Mouse (Mus musculus): ENCODE measurements around the gene Acsl5. TPM values are rescaled to one million over a fixed set of nuclear protein-coding genes. Genes with fewer than 3 reads are reported as not detected.
A peak's percentile ranks its signal among the peaks of the same experiment; 100 is the strongest.

Gene Acsl5
- total RNA-seq, 1 experiment: 17.1 TPM

- H3K27ac ChIP-seq (ENCODE audit: insufficient read depth, low read depth, low read length, poor library complexity, severe bottlenecking): no peak within 1 kb of the TSS
- H3K9ac ChIP-seq (ENCODE audit: insufficient read depth, low read depth, low read length, poor library complexity, severe bottlenecking): peak within 1 kb of the TSS; percentile 94
- H3K4me1 ChIP-seq (ENCODE audit: control insufficient read depth in 2 of 2, insufficient read depth in 2 of 2, low read length in 2 of 2, poor library complexity in 1 of 2): peaks cover 0 to 6% of the 10 kb centered on the region in 2 experiments; a peak in 2 of 4 replicates
- DNase-seq (ENCODE audit: low read depth, low spot score): peak; percentile 47
- peaks cover 6% of the 10 kb centered on the region for H3K36me3 ChIP-seq (ENCODE audit: control insufficient read depth, insufficient read depth, low read length, poor library complexity, severe bottlenecking)
- peak within 1 kb of the TSS; percentile 78 to 92 for H3K4me3 ChIP-seq (ENCODE audit: insufficient read depth in 1 of 2, low read depth in 1 of 2, low read length in 2 of 2, poor library complexity in 1 of 2, severe bottlenecking in 1 of 2)
- in situ Hi-C loops (cut with MboI; ENCODE audit: low sequenced_read_pairs in 2 of 2, unreplicated experiment in 2 of 2): no loop called here
- TF ChIP-seq ZNF384 (IDR thresholded peaks at IDR 0.05; ENCODE audit: low read depth, low read length): no peak
- no peak for TF ChIP-seq CHD2 (IDR thresholded peaks at IDR 0.05; ENCODE audit: low read depth, low read length)
- no peak for TF ChIP-seq MAFK (IDR thresholded peaks at IDR 0.05; ENCODE audit: insufficient read depth, low read depth, low read length)
- no peak for TF ChIP-seq ZC3H11A (IDR thresholded peaks at IDR 0.05; ENCODE audit: borderline replicate concordance, low read depth, low read length)
- no peak for TF ChIP-seq HCFC1 (IDR thresholded peaks at IDR 0.05; ENCODE audit: borderline replicate concordance, insufficient read depth, low read length)
- no peaks in the 10 kb centered on the region for H3K9me3 ChIP-seq (ENCODE audit: control insufficient read depth, insufficient read depth, low read depth, low read length)
Observed at GRCm38 (mm10) chr19:55315452-55316108, 63.8 kb downstream of the Acsl5 start, which contains the start of gene Zdhhc6. Gene Zdhhc6, minus strand, starts transcription at chr19:55316032.

DNA sequence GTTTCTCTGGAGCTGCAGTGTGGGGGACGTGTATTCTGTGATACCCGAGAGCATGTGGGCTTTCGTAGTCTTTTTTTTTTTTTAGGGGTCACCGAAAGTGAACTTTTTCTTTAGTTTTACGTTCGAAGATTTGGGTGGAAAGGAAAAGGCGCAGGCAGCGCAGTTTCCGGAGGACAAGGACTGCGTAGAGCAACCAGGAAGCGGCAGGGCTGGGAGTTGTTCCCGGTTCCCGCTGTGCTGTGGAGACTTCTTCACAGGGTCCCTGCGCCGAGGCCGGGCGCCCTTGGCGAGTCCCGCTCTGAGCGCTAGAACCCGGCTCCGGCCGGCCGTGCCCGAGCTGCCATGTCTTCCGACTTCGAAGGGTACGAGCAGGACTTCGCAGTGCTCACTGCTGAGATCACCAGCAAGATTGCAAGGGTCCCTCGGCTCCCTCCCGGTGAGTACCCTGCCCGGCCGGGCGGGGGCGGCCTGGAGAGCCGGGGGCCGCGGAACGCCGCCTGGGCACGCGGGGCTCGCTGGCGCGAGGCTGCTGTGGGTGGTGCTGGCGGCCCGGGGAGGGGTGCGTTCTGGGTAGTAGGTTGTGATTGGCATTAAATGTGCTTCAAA lies 64.5 kb downstream of the Acsl5 start, which contains the start of gene Vti1a:
Vti1a (plus strand) TSS at position 187 of the 606 bp plus-strand sequence.
- Histone ChIP-seq H3K4me3 (ENCODE audit: insufficient read depth in 1 of 2, low read depth in 1 of 2, low read length in 2 of 2, poor library complexity in 1 of 2, severe bottlenecking in 1 of 2) (peak within 1 kb of the TSS; percentile 78 to 92), H3K9me3 (ENCODE audit: control insufficient read depth, insufficient read depth, low read depth, low read length) (no peaks in the 10 kb centered on the region), H3K4me1 (ENCODE audit: control insufficient read depth in 2 of 2, insufficient read depth in 2 of 2, low read length in 2 of 2, poor library complexity in 1 of 2) (peaks cover 0 to 6% of the 10 kb centered on the region in 2 experiments; a peak in 2 of 4 replicates), H3K36me3 (ENCODE audit: control insufficient read depth, insufficient read depth, low read length, poor library complexity, severe bottlenecking) (peaks cover 6% of the 10 kb centered on the region), H3K27ac (ENCODE audit: insufficient read depth, low read depth, low read length, poor library complexity, severe bottlenecking) (no peak within 1 kb of the TSS), H3K9ac (ENCODE audit: insufficient read depth, low read depth, low read length, poor library complexity, severe bottlenecking) (peak within 1 kb of the TSS; percentile 94)
- in situ Hi-C loops (cut with MboI; ENCODE audit: low sequenced_read_pairs in 2 of 2, unreplicated experiment in 2 of 2): no loop called here
- TF ChIP-seq MAFK (IDR thresholded peaks at IDR 0.05; ENCODE audit: insufficient read depth, low read depth, low read length) (no peak), ZC3H11A (IDR thresholded peaks at IDR 0.05; ENCODE audit: borderline replicate concordance, low read depth, low read length) (no peak), HCFC1 (IDR thresholded peaks at IDR 0.05; ENCODE audit: borderline replicate concordance, insufficient read depth, low read length) (peak; percentile 72; the same call in 1 of the 2 replicates)
- peak; percentile 86 for DNase-seq (ENCODE audit: low read depth, low spot score)

- Histone ChIP-seq H3K4me1 (ENCODE audit: control insufficient read depth in 2 of 2, insufficient read depth in 2 of 2, low read length in 2 of 2, poor library complexity in 1 of 2) (peaks cover 0 to 6% of the 10 kb centered on the region in 2 experiments; a peak in 2 of 4 replicates), H3K9ac (ENCODE audit: insufficient read depth, low read depth, low read length, poor library complexity, severe bottlenecking) (no peak overlapping the region)
- in situ Hi-C loops (cut with MboI; ENCODE audit: low sequenced_read_pairs in 2 of 2, unreplicated experiment in 2 of 2): no loop called here
Observed at GRCm38 (mm10) chr19:55316901-55317300, 65.2 kb downstream of the Acsl5 start.

DNA sequence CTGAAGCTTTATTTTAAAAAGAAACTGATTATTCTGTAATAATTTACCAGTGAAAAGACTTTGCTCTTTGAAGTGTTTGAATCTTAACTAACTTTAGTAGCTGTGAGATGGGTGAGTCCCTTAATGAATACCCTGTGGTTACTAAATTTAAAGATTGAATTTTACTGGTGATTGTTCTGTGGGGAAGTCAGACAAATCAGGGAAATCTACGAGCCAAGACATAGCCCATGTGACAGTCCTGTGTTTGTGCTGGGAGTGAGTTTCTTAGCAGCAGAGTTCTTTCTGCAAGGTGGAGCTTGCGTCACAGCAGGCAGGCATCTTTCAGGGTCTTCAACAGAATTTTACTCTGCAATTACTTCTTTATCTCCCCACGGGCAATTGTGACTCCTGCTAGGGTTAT lies 67.3 kb downstream of the Acsl5 start:
- Histone ChIP-seq H3K36me3 (ENCODE audit: control insufficient read depth, insufficient read depth, low read length, poor library complexity, severe bottlenecking) (no peaks in the 10 kb centered on the region), H3K4me1 (ENCODE audit: control insufficient read depth in 2 of 2, insufficient read depth in 2 of 2, low read length in 2 of 2, poor library complexity in 1 of 2) (peaks cover 0 to 6% of the 10 kb centered on the region in 2 experiments; a peak in 2 of 4 replicates), H3K9me3 (ENCODE audit: control insufficient read depth, insufficient read depth, low read depth, low read length) (no peaks in the 10 kb centered on the region), H3K9ac (ENCODE audit: insufficient read depth, low read depth, low read length, poor library complexity, severe bottlenecking) (no peak overlapping the region), H3K4me3 (ENCODE audit: insufficient read depth in 1 of 2, low read depth in 1 of 2, low read length in 2 of 2, poor library complexity in 1 of 2, severe bottlenecking in 1 of 2) (no peak overlapping the region), H3K27ac (ENCODE audit: insufficient read depth, low read depth, low read length, poor library complexity, severe bottlenecking) (no peak overlapping the region)
- no peak for DNase-seq (ENCODE audit: low read depth, low spot score)
- in situ Hi-C loops (cut with MboI; ENCODE audit: low sequenced_read_pairs in 2 of 2, unreplicated experiment in 2 of 2): no loop called here
- TF ChIP-seq ZNF384 (IDR thresholded peaks at IDR 0.05; ENCODE audit: low read depth, low read length) (no peak), CHD2 (IDR thresholded peaks at IDR 0.05; ENCODE audit: low read depth, low read length) (no peak), HCFC1 (IDR thresholded peaks at IDR 0.05; ENCODE audit: borderline replicate concordance, insufficient read depth, low read length) (no peak), MAFK (IDR thresholded peaks at IDR 0.05; ENCODE audit: insufficient read depth, low read depth, low read length) (no peak), ZC3H11A (IDR thresholded peaks at IDR 0.05; ENCODE audit: borderline replicate concordance, low read depth, low read length) (no peak)

More at GRCm38 (mm10) chr19:55316901-55317300, 65.2 kb downstream of the Acsl5 start:
- H3K36me3 ChIP-seq (ENCODE audit: control insufficient read depth, insufficient read depth, low read length, poor library complexity, severe bottlenecking): peaks cover 2% of the 10 kb centered on the region
- no peak overlapping the region for H3K27ac ChIP-seq (ENCODE audit: insufficient read depth, low read depth, low read length, poor library complexity, severe bottlenecking)
- no peak for TF ChIP-seq MAFK (IDR thresholded peaks at IDR 0.05; ENCODE audit: insufficient read depth, low read depth, low read length)
- no peak for TF ChIP-seq ZNF384 (IDR thresholded peaks at IDR 0.05; ENCODE audit: low read depth, low read length)
- TF ChIP-seq ZC3H11A (IDR thresholded peaks at IDR 0.05; ENCODE audit: borderline replicate concordance, low read depth, low read length): no peak
- no peak for TF ChIP-seq CHD2 (IDR thresholded peaks at IDR 0.05; ENCODE audit: low read depth, low read length)
- TF ChIP-seq HCFC1 (IDR thresholded peaks at IDR 0.05; ENCODE audit: borderline replicate concordance, insufficient read depth, low read length): no peak
- no peak for DNase-seq (ENCODE audit: low read depth, low spot score)
- peak overlapping the region in 1 of 2 experiments; percentile 92; a peak in 2 of 4 replicates for H3K4me3 ChIP-seq (ENCODE audit: insufficient read depth in 1 of 2, low read depth in 1 of 2, low read length in 2 of 2, poor library complexity in 1 of 2, severe bottlenecking in 1 of 2)
- H3K9me3 ChIP-seq (ENCODE audit: control insufficient read depth, insufficient read depth, low read depth, low read length): no peaks in the 10 kb centered on the region
